Mouse (Mus musculus): ENCODE measurements around the gene Mmd2. TPM values are rescaled to one million over a fixed set of nuclear protein-coding genes. Genes with fewer than 3 reads are reported as not detected.
A peak's percentile ranks its signal among the peaks of the same experiment; 100 is the strongest.

Mmd2 gene
- polyA plus RNA-seq, 1 experiment from 2014 or later = 1.7 TPM

DNA sequence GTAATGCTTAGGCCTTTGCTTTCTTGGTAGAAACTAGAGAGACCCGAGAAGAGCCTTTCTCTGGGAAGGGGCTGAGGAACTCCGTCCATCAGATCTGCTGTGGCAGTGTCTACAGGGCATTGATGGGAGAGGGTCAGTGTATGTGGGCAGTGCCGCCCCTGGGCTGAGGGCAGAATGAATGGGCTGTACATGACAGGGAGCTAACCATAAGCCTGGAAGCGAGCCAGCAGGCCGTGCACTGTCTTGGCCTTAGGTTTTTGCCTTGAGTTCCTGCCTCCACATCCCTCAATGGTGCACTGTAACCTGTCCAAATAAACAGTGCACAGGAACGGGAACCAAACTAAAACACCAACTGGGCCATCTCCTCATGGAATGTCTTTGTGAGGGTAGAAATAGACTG is 11.9 kb downstream of the Mmd2 start:
- Histone ChIP-seq H3K4me3 (ENCODE audit: low read depth, low read length) (no peak overlapping the region), H3K9me3 (ENCODE audit: control insufficient read depth, low read length) (no peaks in the 10 kb centered on the region), H3K27ac (ENCODE audit: low read depth) (no peak overlapping the region), H3K9ac (ENCODE audit: low read length) (no peak overlapping the region), H3K4me1 (replicated peaks; ENCODE audit: control insufficient read depth, insufficient read depth, low read length) (no peaks in the 10 kb centered on the region), H3K27me3 (replicated peaks; ENCODE audit: control insufficient read depth, insufficient read depth, low read length) (no peaks in the 10 kb centered on the region), H3K36me3 (ENCODE audit: control insufficient read depth, insufficient read depth, low read length) (no peaks in the 10 kb centered on the region), H3K4me2 (ENCODE audit: low read length) (no peak overlapping the region)
- ATAC-seq (replicated peaks; ENCODE audit: low FRiP score, low TSS enrichment, low read depth) (no peak), DNase-seq (ENCODE audit: low spot score) (no peak)
- 79% methylated on average over 6 of the region's 6 CpGs for WGBS

DNA sequence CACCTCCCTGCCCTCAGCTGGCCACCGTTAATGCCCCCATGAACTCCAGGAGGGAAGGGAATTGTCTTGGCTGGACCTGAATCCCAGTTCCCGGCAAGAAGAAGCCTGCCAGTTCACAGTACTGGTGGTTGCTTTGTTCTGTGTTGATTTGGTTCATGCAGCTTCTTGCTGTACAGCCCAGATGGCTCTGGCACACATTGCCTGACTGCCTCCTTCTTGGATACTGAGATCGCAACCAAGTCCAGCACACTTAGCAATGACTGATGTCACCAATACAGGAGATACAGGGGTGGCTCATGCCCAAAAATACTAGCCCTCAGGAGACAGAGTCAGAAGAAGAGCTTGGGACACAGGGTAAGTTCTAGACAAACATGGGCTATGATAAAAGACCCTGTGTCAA is 12.9 kb downstream of the Mmd2 start:
- H3K27ac ChIP-seq (ENCODE audit: low read depth) = no peak overlapping the region
- 86% methylated on average over 3 of the region's 3 CpGs for WGBS
- no peak overlapping the region for H3K4me2 ChIP-seq (ENCODE audit: low read length)
- DNase-seq (ENCODE audit: low spot score) (no peak), ATAC-seq (replicated peaks; ENCODE audit: low FRiP score, low TSS enrichment, low read depth) (no peak)
- no peaks in the 10 kb centered on the region for H3K27me3 ChIP-seq (replicated peaks; ENCODE audit: control insufficient read depth, insufficient read depth, low read length)
- H3K4me3 ChIP-seq (ENCODE audit: low read depth, low read length) = no peak overlapping the region
- no peaks in the 10 kb centered on the region for H3K4me1 ChIP-seq (replicated peaks; ENCODE audit: control insufficient read depth, insufficient read depth, low read length)
- H3K9me3 ChIP-seq (ENCODE audit: control insufficient read depth, low read length) = no peaks in the 10 kb centered on the region
- no peaks in the 10 kb centered on the region for H3K36me3 ChIP-seq (ENCODE audit: control insufficient read depth, insufficient read depth, low read length)
- H3K9ac ChIP-seq (ENCODE audit: low read length) = no peak overlapping the region

DNA sequence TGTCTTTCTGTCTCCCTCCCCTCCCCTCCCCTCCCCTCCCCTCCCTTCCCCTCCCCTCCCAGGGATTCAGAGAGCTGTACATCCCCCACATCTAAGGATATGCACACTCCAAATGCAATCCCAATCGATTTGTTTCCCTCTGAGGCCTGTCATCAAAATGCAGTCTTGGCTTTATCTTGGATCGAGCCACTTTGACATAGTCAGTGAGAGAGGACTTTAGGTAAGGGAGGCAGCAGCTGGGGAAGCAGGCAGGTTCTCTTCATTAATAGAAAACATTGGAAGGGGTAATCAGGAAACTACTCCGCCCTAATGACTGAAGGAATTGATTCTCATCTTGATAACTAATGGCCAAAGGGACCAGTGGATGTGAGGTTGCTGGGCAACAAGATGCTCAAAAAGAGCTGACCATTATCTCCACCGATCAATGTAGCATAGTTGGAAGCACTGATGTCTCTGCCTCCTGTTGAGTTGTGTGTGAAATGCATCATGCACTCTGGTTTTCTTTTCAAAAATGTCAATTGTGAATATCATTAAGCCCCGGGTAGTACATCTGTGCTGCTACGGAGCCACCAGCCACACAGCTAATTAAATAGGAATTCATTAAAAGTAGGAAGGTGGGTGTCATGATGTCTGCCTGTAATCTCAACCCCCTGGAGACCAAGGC is 17.5 kb downstream of the Mmd2 start:
- DNase-seq (ENCODE audit: low spot score) (no peak), ATAC-seq (replicated peaks; ENCODE audit: low FRiP score, low TSS enrichment, low read depth) (no peak)
- H3K4me2 ChIP-seq (ENCODE audit: low read length) = no peak overlapping the region
- no peak overlapping the region for H3K9ac ChIP-seq (ENCODE audit: low read length)
- no peaks in the 10 kb centered on the region for H3K27me3 ChIP-seq (replicated peaks; ENCODE audit: control insufficient read depth, insufficient read depth, low read length)
- no peaks in the 10 kb centered on the region for H3K36me3 ChIP-seq (ENCODE audit: control insufficient read depth, insufficient read depth, low read length)
- 83% methylated on average over 6 of the region's 6 CpGs for WGBS
- H3K4me3 ChIP-seq (ENCODE audit: low read depth, low read length) = no peak overlapping the region
- no peaks in the 10 kb centered on the region for H3K4me1 ChIP-seq (replicated peaks; ENCODE audit: control insufficient read depth, insufficient read depth, low read length)
- H3K9me3 ChIP-seq (ENCODE audit: control insufficient read depth, low read length) = no peaks in the 10 kb centered on the region
- H3K27ac ChIP-seq (ENCODE audit: low read depth) = no peak overlapping the region

DNA sequence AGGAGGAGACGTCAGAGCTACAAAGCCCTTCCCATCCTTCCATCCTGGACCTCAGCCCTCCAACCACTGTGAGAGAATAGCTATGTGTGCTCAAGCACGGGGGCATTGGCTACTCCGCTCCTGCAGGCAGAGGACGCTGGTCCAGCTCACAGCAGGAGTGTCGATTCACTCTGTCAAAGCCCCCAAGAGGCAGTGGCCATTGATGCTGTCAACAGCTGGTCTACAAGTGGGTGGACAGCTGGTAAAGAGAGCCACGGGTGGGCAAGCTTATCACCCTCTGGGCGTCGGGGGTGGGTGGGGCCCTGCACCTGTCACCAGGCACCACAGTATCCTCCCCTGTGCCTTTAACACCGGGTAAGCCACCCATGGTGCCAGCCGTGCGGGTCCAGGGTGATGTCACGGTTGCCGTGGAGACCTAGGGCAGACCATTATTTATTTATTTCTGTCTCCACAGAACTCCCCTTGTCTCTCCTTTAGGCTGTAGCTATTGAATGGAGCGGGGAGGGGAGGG is 24.9 kb downstream of the Mmd2 start:
- Histone ChIP-seq H3K27me3 (replicated peaks; ENCODE audit: control insufficient read depth, insufficient read depth, low read length) (no peaks in the 10 kb centered on the region), H3K4me2 (ENCODE audit: low read length) (no peak overlapping the region), H3K27ac (ENCODE audit: low read depth) (no peak overlapping the region), H3K4me3 (ENCODE audit: low read depth, low read length) (no peak overlapping the region), H3K9me3 (ENCODE audit: control insufficient read depth, low read length) (no peaks in the 10 kb centered on the region), H3K4me1 (replicated peaks; ENCODE audit: control insufficient read depth, insufficient read depth, low read length) (no peaks in the 10 kb centered on the region), H3K36me3 (ENCODE audit: control insufficient read depth, insufficient read depth, low read length) (no peaks in the 10 kb centered on the region), H3K9ac (ENCODE audit: low read length) (no peak overlapping the region)
- WGBS = 63% methylated on average over 14 of the region's 14 CpGs
- peak; percentile 59 for DNase-seq (ENCODE audit: low spot score)
- peak; percentile 26; the same call in 1 of the 2 replicates for ATAC-seq (replicated peaks; ENCODE audit: low FRiP score, low TSS enrichment, low read depth)

DNA sequence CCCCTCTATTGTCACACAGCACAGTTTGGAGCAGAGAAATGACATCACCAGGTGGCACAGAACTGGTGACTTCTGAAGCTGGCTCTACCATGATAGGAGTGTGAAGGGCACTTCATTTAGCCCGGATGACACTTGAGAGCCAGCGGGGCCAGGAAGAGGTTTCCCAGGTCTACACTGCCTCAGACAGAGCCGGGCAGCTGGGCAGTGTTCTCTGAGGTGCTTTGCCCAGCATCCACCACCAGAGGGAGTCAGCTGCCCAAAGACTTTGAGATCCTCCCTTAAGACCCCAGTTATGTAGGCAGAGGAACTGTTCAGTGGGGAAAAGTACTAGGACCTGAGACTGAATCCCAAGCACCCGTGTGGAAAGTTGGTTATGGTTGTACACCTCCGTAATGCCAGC is 27.1 kb downstream of the Mmd2 start:
- no peak overlapping the region for H3K4me3 ChIP-seq (ENCODE audit: low read depth, low read length)
- no peaks in the 10 kb centered on the region for H3K27me3 ChIP-seq (replicated peaks; ENCODE audit: control insufficient read depth, insufficient read depth, low read length)
- 17% methylated on average over 5 of the region's 5 CpGs for WGBS
- DNase-seq (ENCODE audit: low spot score) = peak; percentile 83
- H3K4me1 ChIP-seq (replicated peaks; ENCODE audit: control insufficient read depth, insufficient read depth, low read length) = no peaks in the 10 kb centered on the region
- ATAC-seq (replicated peaks; ENCODE audit: low FRiP score, low TSS enrichment, low read depth) = peak; percentile 51
- no peak overlapping the region for H3K4me2 ChIP-seq (ENCODE audit: low read length)
- no peak overlapping the region for H3K9ac ChIP-seq (ENCODE audit: low read length)
- no peaks in the 10 kb centered on the region for H3K36me3 ChIP-seq (ENCODE audit: control insufficient read depth, insufficient read depth, low read length)
- no peaks in the 10 kb centered on the region for H3K9me3 ChIP-seq (ENCODE audit: control insufficient read depth, low read length)
- H3K27ac ChIP-seq (ENCODE audit: low read depth) = no peak overlapping the region

DNA sequence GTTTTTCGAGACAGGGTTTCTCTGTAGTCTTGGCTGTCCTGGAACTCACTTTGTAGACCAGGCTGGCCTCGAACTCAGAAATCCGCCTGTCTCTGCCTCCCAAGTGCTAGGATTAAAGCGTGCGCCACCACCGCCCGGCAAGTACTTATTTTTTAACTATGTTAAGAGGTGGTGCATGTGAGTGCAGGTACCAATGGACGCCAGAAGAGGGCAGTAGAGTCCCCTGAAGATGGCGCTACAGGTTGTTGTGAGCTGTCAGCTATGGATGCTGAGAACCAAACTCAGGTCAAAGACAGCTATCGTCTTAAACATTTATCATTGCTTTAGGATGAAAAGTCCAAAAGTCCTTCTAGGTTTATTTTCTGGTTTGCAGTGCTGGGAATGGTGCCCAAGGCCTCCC is 30.4 kb downstream of the Mmd2 start:
- H3K4me1 ChIP-seq (replicated peaks; ENCODE audit: control insufficient read depth, insufficient read depth, low read length) = no peaks in the 10 kb centered on the region
- 86% methylated on average over 10 of the region's 10 CpGs for WGBS
- H3K9ac ChIP-seq (ENCODE audit: low read length) = no peak overlapping the region
- H3K27me3 ChIP-seq (replicated peaks; ENCODE audit: control insufficient read depth, insufficient read depth, low read length) = no peaks in the 10 kb centered on the region
- H3K9me3 ChIP-seq (ENCODE audit: control insufficient read depth, low read length) = no peaks in the 10 kb centered on the region
- no peak overlapping the region for H3K4me3 ChIP-seq (ENCODE audit: low read depth, low read length)
- no peaks in the 10 kb centered on the region for H3K36me3 ChIP-seq (ENCODE audit: control insufficient read depth, insufficient read depth, low read length)
- ATAC-seq (replicated peaks; ENCODE audit: low FRiP score, low TSS enrichment, low read depth) (no peak), DNase-seq (ENCODE audit: low spot score) (no peak)
- no peak overlapping the region for H3K4me2 ChIP-seq (ENCODE audit: low read length)
- no peak overlapping the region for H3K27ac ChIP-seq (ENCODE audit: low read depth)

DNA sequence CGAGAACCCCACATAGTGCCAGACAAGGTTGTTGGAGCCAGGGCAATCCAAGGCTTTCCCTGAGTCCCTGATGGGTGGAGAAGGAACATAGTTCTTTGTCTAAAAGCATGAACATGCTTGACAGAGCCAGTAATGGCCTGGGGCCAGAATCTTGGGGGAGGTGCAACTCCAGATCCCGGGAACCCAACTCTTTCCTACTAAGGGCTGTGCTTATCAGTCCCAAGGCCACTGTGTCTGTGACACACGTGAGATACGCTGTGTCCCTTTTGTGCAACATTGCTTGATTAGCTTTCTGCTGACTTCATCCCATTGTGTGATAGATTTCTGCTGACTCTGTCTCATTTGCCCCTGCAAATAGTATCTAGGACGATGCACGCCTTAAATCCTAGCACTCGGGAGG is 31.8 kb downstream of the Mmd2 start:
- Histone ChIP-seq H3K27ac (ENCODE audit: low read depth) (no peak overlapping the region), H3K36me3 (ENCODE audit: control insufficient read depth, insufficient read depth, low read length) (no peaks in the 10 kb centered on the region), H3K27me3 (replicated peaks; ENCODE audit: control insufficient read depth, insufficient read depth, low read length) (no peaks in the 10 kb centered on the region), H3K4me3 (ENCODE audit: low read depth, low read length) (no peak overlapping the region), H3K4me1 (replicated peaks; ENCODE audit: control insufficient read depth, insufficient read depth, low read length) (no peaks in the 10 kb centered on the region), H3K4me2 (ENCODE audit: low read length) (no peak overlapping the region), H3K9me3 (ENCODE audit: control insufficient read depth, low read length) (no peaks in the 10 kb centered on the region), H3K9ac (ENCODE audit: low read length) (no peak overlapping the region)
- WGBS = 87% methylated on average over 7 of the region's 7 CpGs
- ATAC-seq (replicated peaks; ENCODE audit: low FRiP score, low TSS enrichment, low read depth) (no peak), DNase-seq (ENCODE audit: low spot score) (no peak)

DNA sequence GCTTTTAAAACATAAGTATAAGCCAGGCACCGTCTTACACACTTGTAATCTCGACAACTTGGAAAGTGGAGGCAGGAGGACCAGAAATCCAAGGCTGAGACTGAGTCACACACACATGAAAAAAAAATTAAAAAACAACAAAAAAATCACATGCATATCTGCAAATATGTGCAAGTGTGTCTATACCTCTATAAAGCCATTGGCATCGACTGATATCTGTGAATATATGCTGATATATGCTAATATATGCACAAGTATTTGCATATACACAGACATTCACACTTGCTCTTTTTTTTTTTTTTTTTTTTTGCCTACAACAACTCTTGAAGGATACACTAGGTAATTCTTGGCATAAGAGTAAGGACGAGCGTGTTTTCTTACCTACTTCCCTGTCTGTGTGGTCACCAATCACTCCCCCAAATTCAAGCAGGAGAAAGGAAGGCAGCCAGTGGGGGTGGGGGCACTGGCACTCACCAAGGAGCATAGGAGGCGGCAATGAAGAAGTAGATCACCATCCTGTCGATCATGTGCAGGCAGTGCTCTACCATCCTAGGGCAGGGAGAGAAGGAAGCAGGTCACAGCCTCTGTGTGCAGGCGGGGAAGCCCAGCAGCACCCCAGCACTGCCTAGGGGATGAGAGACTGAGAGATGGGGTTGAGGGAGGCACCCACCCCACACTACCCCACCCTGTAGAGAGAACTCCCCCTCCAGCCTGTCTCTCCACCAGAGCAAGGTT is 34.1 kb downstream of the Mmd2 start:
- WGBS = 83% methylated on average over 8 of the region's 8 CpGs
- Histone ChIP-seq H3K4me2 (ENCODE audit: low read length) (no peak overlapping the region), H3K9ac (ENCODE audit: low read length) (no peak overlapping the region), H3K9me3 (ENCODE audit: control insufficient read depth, low read length) (no peaks in the 10 kb centered on the region), H3K36me3 (ENCODE audit: control insufficient read depth, insufficient read depth, low read length) (no peaks in the 10 kb centered on the region), H3K4me3 (ENCODE audit: low read depth, low read length) (no peak overlapping the region), H3K27ac (ENCODE audit: low read depth) (no peak overlapping the region), H3K4me1 (replicated peaks; ENCODE audit: control insufficient read depth, insufficient read depth, low read length) (no peaks in the 10 kb centered on the region), H3K27me3 (replicated peaks; ENCODE audit: control insufficient read depth, insufficient read depth, low read length) (no peaks in the 10 kb centered on the region)
- DNase-seq (ENCODE audit: low spot score) = no peak
- ATAC-seq (replicated peaks; ENCODE audit: low FRiP score, low TSS enrichment, low read depth) = no peak

DNA sequence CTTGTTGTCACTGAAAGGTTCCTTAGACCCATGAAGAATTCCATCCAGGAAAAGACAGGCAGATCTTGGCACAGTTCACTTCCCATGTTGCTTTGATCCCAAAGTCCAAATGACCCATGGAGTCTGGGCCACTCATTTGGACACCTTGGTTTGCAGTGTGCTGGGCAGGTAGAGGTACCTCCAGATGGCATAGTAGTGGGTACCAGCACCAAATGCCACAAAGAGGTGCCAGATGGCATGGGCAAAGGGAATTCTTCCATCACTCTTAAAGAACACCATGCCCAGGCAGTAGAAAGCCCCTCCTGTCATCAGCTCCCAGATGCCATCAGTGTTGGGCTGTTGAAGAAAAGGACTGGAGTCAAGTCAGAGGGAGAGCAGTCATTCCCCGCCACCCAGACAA is 44.0 kb downstream of the Mmd2 start:
- Histone ChIP-seq H3K9me3 (ENCODE audit: control insufficient read depth, low read length) (no peaks in the 10 kb centered on the region; the same call in 1 of the 2 replicates), H3K27me3 (replicated peaks; ENCODE audit: control insufficient read depth, insufficient read depth, low read length) (no peaks in the 10 kb centered on the region), H3K4me2 (ENCODE audit: low read length) (no peak overlapping the region), H3K9ac (ENCODE audit: low read length) (no peak overlapping the region), H3K4me1 (replicated peaks; ENCODE audit: control insufficient read depth, insufficient read depth, low read length) (no peaks in the 10 kb centered on the region), H3K36me3 (ENCODE audit: control insufficient read depth, insufficient read depth, low read length) (no peaks in the 10 kb centered on the region), H3K27ac (ENCODE audit: low read depth) (no peak overlapping the region), H3K4me3 (ENCODE audit: low read depth, low read length) (no peak overlapping the region)
- 94% methylated on average over 1 of the region's 1 CpGs for WGBS
- ATAC-seq (replicated peaks; ENCODE audit: low FRiP score, low TSS enrichment, low read depth) = no peak
- DNase-seq (ENCODE audit: low spot score) = no peak

Data from intestine, embryonic 14.5 days (tissue).